Mouse (Mus musculus) stomach, postnatal 0 days (tissue): ENCODE data around the gene Mbnl2.

Source experiments
- CTCF ChIP-seq: IDR thresholded peaks from 2 replicates; pipeline ENCODE4 v1.5.1; 2016; ENCODE audit warnings: antibody characterized with exemption, low read depth, mild to moderate bottlenecking, moderate library complexity
- EP300 ChIP-seq: optimal IDR thresholded peaks from 2 replicates; pipeline ENCODE3; 2016; ENCODE audit warnings: antibody characterized with exemption

- TF ChIP-seq CTCF (no peak), EP300 (no peak)
Observed at GRCm38 (mm10) chr14:120381378-120382134, 106.1 kb downstream of the Mbnl2 start.
